Mouse (Mus musculus) embryonic facial prominence, embryonic 11.5 days (tissue): ENCODE results near the gene Pet117. TPM values are rescaled to one million over a fixed set of nuclear protein-coding genes. Genes with fewer than 3 reads are reported as not detected.

Experiments
- ATAC-seq: fragments of 200-750 bp; cut with Nextera tagmentation; replicated peaks from 2 replicates; pipeline ENCODE4 v1.8.0; 2017; ENCODE audit warnings: low read depth; ENCODE audit not compliant: insufficient number of reproducible peaks, low FRiP score, low TSS enrichment
- DNase-seq: peaks from one replicate; pipeline ENCODE4 v3.0.0-alpha.2; 2015; ENCODE audit warnings: low spot score
- H3K27ac ChIP-seq: fragments of 300-500 bp; sonication (generic); replicated peaks from 2 replicates; pipeline ENCODE4 v1.5.1; 2014; ENCODE audit warnings: mild to moderate bottlenecking, low read depth, low read length, control low read depth
- H3K27me3 ChIP-seq: fragments of 300-500 bp; sonication (generic); 2 replicates; pipeline ENCODE4 v1.6.1; 2014; ENCODE audit warnings: mild to moderate bottlenecking, low read length, moderate library complexity, mixed read lengths; ENCODE audit not compliant: control insufficient read depth, insufficient read depth
- H3K36me3 ChIP-seq: fragments of 300-500 bp; sonication (generic); replicated peaks from 2 replicates; pipeline ENCODE4 v1.6.1; 2014; ENCODE audit warnings: low read depth, mild to moderate bottlenecking, low read length, moderate library complexity, mixed read lengths; ENCODE audit not compliant: control insufficient read depth, insufficient read depth
- H3K4me1 ChIP-seq: fragments of 300-500 bp; sonication (generic); 2 replicates; pipeline ENCODE4 v1.6.1; 2014; ENCODE audit warnings: low read length, mixed read lengths; ENCODE audit not compliant: control insufficient read depth, insufficient read depth
- H3K4me2 ChIP-seq: fragments of 300-500 bp; sonication (generic); 2 replicates; pipeline ENCODE4 v1.6.1; 2014; ENCODE audit warnings: low read depth, mild to moderate bottlenecking, control low read depth, low read length, moderate library complexity
- H3K4me3 ChIP-seq: fragments of 300-500 bp; sonication (generic); 2 replicates; pipeline ENCODE4 v1.5.1; 2014; ENCODE audit warnings: low read depth, low read length, control low read depth
- H3K9ac ChIP-seq: fragments of 300-500 bp; sonication (generic); replicated peaks from 2 replicates; pipeline ENCODE4 v1.6.1; 2014; ENCODE audit warnings: mild to moderate bottlenecking, control low read depth, low read length
- H3K9me3 ChIP-seq: fragments of 300-500 bp; sonication (generic); replicated peaks from 2 replicates; pipeline ENCODE4 v1.6.1; 2016; ENCODE audit warnings: mild to moderate bottlenecking, low read length, inconsistent platforms, mixed read lengths; ENCODE audit not compliant: control insufficient read depth
- WGBS: fragments of 180-500 bp; shearing (Covaris S2); extraction: QIAGEN DNeasy Blood & Tissue Kit; methylation state at CpG from one replicate; pipeline ENCODE4 v1.1.7; 2014; 5-methylcytosine and 5-hydroxymethylcytosine counted together
- polyA plus RNA-seq: library from polyadenylated mRNA; unstranded; fragments of >200 nt; fragmentation: Nextera tagmentation; extraction: Ambion mirVana; gene quantifications from 2 replicates; pipeline ENCODE4 v1.2.1, GENCODE M21; 2014

Gene Pet117
- polyA plus RNA-seq, 1 experiment from 2014 or later, result not detected

DNA sequence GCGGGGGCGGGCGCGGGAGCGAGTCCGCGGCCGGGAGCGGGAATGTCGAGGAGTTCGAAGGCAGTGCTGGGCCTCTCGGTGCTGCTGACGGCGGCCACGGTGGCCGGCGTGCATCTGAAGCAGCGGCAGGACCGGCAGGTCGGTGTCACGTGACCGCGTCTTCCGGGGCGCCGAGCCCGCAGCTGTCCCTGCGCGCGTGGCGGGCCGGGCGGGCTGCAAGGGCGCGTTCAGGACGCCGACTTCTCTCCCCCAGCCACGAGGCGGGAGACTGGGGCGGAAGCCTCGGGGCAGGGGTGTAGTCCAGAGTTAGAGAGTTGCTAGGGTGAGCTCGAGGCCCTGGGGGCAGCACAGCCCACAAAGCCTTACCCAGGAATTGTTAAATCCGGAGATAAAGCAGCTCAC is 225 bp downstream of the Pet117 start:
- Histone ChIP-seq H3K9me3 (no peaks in the 10 kb centered on the region), H3K36me3 (peaks cover 2% of the 10 kb centered on the region; the same call in 1 of the 2 replicates), H3K27ac (peak overlapping the region; percentile 89), H3K4me2 (peak overlapping the region; percentile 48), H3K4me3 (peak overlapping the region; percentile 85), H3K27me3 (no peaks in the 10 kb centered on the region), H3K4me1 (no peaks in the 10 kb centered on the region), H3K9ac (peak overlapping the region; percentile 91)
- peak; percentile 89 for ATAC-seq
- DNase-seq, result peak; percentile 70
- under 1% methylated on average over 40 of the region's 43 CpGs for WGBS

DNA sequence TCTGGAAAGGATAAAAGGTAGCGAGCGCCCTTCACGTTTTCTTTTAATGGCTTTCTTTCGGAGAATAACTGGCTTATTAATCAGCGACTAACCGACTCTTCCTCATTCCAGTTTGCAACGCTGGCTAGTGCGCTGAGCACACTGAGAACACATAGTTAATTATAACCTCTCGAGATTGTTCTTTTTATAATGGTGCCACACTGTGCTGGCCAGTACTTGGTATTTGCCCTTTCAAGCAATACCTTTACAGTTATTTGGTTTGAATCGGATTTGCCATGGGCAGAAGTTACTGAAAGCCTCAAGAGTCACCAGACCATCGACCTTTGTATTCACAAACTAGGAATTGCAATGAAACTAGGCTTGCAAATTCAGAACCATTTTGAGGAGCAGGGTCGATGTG is 715 bp downstream of the Pet117 start:
- H3K27me3 ChIP-seq, result no peaks in the 10 kb centered on the region
- 3% methylated on average over 12 of the region's 12 CpGs for WGBS
- no peak for ATAC-seq

GRCm38 (mm10) chr2:144371566-144371965 is 2.8 kb downstream of the Pet117 start:
- no peak overlapping the region for H3K4me3 ChIP-seq
- ATAC-seq (no peak), DNase-seq (no peak)
- H3K36me3 ChIP-seq, result peaks cover 8% of the 10 kb centered on the region; the same call in 1 of the 2 replicates
- no peaks in the 10 kb centered on the region for H3K9me3 ChIP-seq
- no peak overlapping the region for H3K27ac ChIP-seq
- no peak overlapping the region for H3K4me2 ChIP-seq
- WGBS, result 84% methylated on average over 4 of the region's 4 CpGs
- H3K4me1 ChIP-seq, result no peaks in the 10 kb centered on the region
- H3K27me3 ChIP-seq, result no peaks in the 10 kb centered on the region
- H3K9ac ChIP-seq, result no peak overlapping the region

More for the DNA sequence above, 715 bp downstream of the Pet117 start:
- Histone ChIP-seq H3K4me1 (no peaks in the 10 kb centered on the region), H3K27ac (peak overlapping the region; percentile 89; the same call in 1 of the 2 replicates), H3K9me3 (no peaks in the 10 kb centered on the region), H3K36me3 (peaks cover 5% of the 10 kb centered on the region; the same call in 1 of the 2 replicates), H3K4me3 (peak overlapping the region; percentile 85), H3K9ac (peak overlapping the region; percentile 91), H3K4me2 (peak overlapping the region; percentile 48)
- DNase-seq, result no peak

- WGBS, result 92% methylated on average over 9 of the region's 9 CpGs
- no peaks in the 10 kb centered on the region for H3K27me3 ChIP-seq
- no peak overlapping the region for H3K27ac ChIP-seq
- H3K36me3 ChIP-seq, result peaks cover 9% of the 10 kb centered on the region
- no peaks in the 10 kb centered on the region for H3K4me1 ChIP-seq
- no peak overlapping the region for H3K4me2 ChIP-seq
- H3K9ac ChIP-seq, result no peak overlapping the region
- no peak overlapping the region for H3K4me3 ChIP-seq
- DNase-seq, result no peak
- H3K9me3 ChIP-seq, result no peaks in the 10 kb centered on the region
- ATAC-seq, result no peak
Measured at GRCm38 (mm10) chr2:144373063-144373462, 4.3 kb downstream of the Pet117 start.

DNA sequence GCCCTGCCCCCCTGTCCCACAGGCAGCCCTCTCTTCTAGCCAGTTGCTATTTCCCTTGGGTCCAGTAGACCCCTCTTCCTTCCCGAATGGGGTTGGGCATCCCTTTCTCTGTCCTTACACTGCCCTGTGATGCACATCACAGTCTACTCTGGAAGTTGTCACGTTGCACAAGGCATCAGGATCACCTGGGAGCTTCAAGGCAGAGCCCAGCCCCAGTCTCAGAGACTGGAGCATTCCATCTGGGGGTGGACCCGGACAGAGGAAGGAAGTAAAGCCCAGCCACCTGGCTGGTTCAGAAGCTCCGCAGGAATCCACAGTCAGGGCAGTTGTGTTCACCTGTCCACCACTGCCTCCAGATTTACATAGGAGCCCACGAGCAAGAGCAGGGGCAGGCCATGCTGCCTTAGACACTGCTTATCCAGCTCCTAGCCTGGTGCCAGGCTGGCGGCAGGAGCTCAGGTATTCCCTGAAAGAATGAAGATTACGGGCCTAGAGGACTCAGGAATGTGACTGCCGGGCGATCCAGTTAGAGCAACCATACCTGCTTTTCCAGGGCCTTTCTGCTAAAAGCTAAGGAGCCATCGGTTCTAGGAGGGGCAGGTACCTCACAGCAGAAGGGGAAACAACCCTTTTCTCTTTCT is 6.4 kb downstream of the Pet117 start:
- Histone ChIP-seq H3K4me2 (no peak overlapping the region), H3K9me3 (no peaks in the 10 kb centered on the region), H3K27me3 (no peaks in the 10 kb centered on the region), H3K4me3 (no peak overlapping the region), H3K4me1 (no peaks in the 10 kb centered on the region), H3K36me3 (peaks cover 17% of the 10 kb centered on the region), H3K27ac (no peak overlapping the region), H3K9ac (no peak overlapping the region)
- ATAC-seq, result no peak
- no peak for DNase-seq
- WGBS, result 82% methylated on average over 10 of the region's 10 CpGs

GRCm38 (mm10) chr2:144381293-144381692 is 12.5 kb downstream of the Pet117 start:
- Histone ChIP-seq H3K36me3 (peaks cover 14% of the 10 kb centered on the region), H3K4me1 (no peaks in the 10 kb centered on the region), H3K9me3 (no peaks in the 10 kb centered on the region), H3K27me3 (no peaks in the 10 kb centered on the region), H3K9ac (no peak overlapping the region), H3K4me2 (no peak overlapping the region), H3K27ac (no peak overlapping the region), H3K4me3 (no peak overlapping the region)
- DNase-seq (no peak), ATAC-seq (no peak)
- 87% methylated on average over 3 of the region's 3 CpGs for WGBS

DNA sequence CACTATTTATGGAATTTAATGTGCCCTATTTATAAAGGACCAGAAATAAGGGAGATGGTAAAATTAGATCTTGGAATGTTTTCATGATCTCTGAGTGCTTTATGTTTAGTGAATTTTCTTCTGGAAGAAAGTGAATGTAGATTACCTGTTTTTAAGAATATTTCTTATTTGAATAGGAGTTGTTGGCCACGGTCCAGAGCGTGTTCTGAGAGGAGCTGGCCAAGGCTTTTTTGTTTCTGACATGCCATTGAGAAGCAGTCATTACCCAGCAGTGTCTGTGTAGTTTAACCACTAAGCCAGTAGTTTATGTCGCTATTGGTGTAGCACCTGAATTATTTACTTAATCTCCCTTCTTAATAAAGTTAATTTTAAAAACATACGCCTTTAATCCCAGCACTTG is 12.9 kb downstream of the Pet117 start:
- H3K27ac ChIP-seq, result no peak overlapping the region
- H3K4me2 ChIP-seq, result no peak overlapping the region
- H3K4me1 ChIP-seq, result no peaks in the 10 kb centered on the region
- peaks cover 14% of the 10 kb centered on the region for H3K36me3 ChIP-seq
- H3K9ac ChIP-seq, result no peak overlapping the region
- WGBS, result 91% methylated on average over 4 of the region's 4 CpGs
- H3K9me3 ChIP-seq, result no peaks in the 10 kb centered on the region
- no peak for DNase-seq
- no peaks in the 10 kb centered on the region for H3K27me3 ChIP-seq
- no peak for ATAC-seq
- no peak overlapping the region for H3K4me3 ChIP-seq

- ATAC-seq (no peak), DNase-seq (no peak)
- 80% methylated on average over 7 of the region's 7 CpGs for WGBS
- Histone ChIP-seq H3K9ac (no peak overlapping the region), H3K4me1 (no peaks in the 10 kb centered on the region), H3K4me2 (no peak overlapping the region), H3K36me3 (peaks cover 14% of the 10 kb centered on the region), H3K4me3 (no peak overlapping the region), H3K27ac (no peak overlapping the region), H3K9me3 (no peaks in the 10 kb centered on the region), H3K27me3 (no peaks in the 10 kb centered on the region)
Measured at GRCm38 (mm10) chr2:144382624-144383138, 13.9 kb downstream of the Pet117 start.
